Mouse (Mus musculus) mature B cell (primary cell): Measurements from ENCODE around the gene Nisch.

Experiments
- in situ Hi-C: fragments of 300-500 bp; cut with MboI; formaldehyde crosslinking; loops from 2 replicates; pipeline ENCODE4 v1.14.3; 2019

Gene Nisch

DNA sequence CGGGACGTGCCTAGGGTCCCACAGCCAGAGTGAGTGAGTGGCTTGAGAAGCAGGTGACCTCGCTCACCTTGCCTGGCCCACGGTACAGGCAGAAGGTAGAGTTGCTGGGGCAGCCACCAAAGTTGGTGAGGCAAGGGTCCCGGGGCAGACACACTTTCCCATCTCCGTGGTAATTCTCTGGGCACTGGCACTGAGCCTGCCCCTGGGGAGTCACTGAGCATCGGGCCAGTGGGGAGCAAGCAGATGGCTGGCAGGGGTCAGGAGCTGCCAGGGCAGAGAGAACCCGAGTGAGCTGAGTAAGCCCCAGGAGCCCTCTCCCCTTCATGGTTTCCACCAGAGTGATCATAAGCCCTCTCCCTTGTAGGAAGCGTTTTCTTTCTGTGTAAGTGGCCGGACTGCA, 55.1 kb downstream of the Nisch start:
- in situ Hi-C loops: no loop called here

- in situ Hi-C loops: no loop called here
These were observed 55.6 kb downstream of the Nisch start for GRCm38 (mm10) chr14:31161191-31161590.

GRCm38 (mm10) chr14:31160196-31161150, 56.3 kb downstream of the Nisch start:
- in situ Hi-C loops: no loop called here

DNA sequence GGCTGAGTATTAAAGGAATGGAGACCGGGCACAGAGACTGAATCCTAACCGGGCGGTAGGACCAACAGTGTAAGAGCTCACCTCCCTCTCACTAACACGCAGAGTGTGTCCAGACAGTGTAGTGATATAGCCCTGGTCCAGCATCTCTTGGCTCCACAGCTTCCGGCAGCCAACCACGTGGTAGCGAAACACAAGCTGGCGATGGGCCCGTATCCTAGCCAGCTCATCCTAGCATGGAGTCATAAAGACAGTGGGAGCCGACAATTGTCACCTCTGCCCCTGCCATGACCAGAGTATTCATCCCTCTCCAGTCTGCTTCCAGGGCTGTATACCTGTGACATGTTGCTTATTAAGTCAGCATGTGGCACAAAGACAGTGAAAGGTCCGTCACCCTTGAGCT, 71.1 kb downstream of the Nisch start:
- in situ Hi-C loops: no loop called here

GRCm38 (mm10) chr14:31141011-31141410, 75.7 kb downstream of the Nisch start:
- in situ Hi-C loops: no loop called here

- in situ Hi-C loops: no loop called here
These were observed 76.6 kb downstream of the Nisch start for GRCm38 (mm10) chr14:31140141-31140540.

GRCm38 (mm10) chr14:31139666-31140065, 77.1 kb downstream of the Nisch start:
- in situ Hi-C loops: no loop called here

DNA sequence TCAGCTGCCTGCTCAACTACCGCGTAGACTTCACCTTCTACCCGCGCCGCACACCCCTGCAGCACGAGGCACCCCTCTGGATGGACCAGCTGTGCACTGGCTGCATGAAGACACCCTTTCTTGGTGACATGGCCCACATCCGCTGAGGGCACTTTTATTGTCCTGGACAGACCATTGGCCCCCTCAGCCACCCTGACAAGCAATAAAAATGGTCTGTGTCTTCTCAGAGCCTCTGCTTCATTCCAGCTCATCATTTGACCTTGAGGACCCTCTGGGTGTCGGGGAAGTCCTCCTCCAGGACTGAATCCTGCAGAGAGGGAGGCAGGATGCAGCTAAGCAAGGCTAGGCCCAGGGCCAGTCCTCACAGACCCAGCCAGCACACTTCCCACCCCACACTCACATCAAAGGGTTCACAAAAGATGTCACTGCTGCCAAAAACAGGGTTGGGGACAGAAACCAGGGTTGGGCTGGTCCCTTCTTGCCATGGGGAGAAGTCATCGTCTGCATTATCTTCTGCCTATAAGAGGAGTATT, 77.8 kb downstream of the Nisch start:
- in situ Hi-C loops: no loop called here

DNA sequence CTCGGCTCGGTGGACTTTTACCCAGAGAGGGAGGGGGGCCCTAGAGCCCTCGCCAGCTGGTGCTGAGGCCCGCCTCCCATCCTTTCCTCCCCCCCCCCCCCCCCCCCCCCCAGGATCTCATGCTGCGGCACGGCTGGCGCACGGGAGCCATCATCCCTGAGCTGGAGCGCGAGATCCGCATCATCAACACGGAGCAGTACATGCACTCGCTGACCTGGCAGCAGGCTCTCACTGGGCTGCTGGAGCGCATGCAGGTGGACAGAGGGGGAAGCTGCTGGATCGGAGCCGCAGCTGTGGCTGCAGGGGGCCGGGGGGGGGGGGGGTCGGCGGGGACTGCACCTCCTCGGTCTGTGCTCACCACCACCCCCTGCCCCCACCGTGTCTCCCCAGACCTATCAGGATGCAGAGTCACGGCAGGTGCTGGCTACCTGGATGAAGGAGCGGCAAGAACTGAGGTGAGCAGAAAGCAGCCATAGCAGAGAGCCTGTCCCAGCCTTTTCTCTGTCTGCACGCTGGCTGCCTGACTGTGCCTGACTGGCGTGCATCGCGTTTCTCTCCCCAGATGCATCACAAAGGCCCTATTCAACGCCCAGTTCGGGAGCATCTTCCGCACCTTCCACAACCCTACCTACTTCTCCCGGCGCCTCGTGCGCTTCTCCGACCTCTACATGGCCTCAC, 78.4 kb downstream of the Nisch start:
- in situ Hi-C loops: no loop called here

- in situ Hi-C loops: no loop called here
These were observed 79.0 kb downstream of the Nisch start for GRCm38 (mm10) chr14:31137791-31138190.

- in situ Hi-C loops: no loop called here
These were observed 79.5 kb downstream of the Nisch start for GRCm38 (mm10) chr14:31137281-31137595.

DNA sequence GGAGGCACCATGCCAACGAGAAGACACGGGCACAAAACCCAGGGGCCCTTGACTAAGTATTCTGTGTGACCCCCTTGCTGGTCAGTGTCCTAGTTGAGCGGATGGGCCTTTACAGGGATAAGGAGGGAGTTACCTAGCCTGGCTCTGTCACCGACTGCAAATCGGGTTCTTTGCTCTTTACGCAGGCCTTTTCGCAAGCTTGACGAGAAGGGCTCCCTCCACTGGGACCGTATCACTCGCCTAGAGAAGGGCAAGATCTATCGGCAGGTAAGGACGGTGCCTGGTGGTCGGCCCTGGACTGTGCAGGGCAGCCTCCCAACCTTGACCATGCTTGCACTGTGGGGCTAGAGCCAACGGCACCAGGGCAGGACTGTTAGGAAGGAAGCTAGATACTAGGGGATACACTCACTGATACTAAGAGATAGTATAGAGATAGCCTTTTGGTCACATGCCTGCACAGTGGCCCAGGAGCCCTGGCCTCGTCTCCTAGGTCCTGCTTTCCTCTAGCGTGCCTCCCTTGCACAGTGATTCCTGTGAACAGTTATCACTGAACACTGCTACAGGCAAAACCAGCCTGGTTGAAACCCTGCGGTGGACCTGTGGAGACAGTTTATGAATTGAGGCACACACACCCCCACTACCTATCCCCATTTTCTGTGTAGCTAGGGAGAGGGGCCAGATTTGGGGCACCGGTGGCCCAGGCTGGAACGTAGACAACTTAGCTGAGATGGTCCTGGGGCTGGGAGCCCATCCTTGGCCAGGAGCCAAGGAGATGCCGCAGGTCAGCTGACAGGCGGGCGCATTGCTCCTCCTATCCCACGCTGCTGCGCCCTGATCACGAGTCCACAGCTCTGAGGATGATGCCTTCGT, 80.1 kb downstream of the Nisch start:
- in situ Hi-C loops: no loop called here

DNA sequence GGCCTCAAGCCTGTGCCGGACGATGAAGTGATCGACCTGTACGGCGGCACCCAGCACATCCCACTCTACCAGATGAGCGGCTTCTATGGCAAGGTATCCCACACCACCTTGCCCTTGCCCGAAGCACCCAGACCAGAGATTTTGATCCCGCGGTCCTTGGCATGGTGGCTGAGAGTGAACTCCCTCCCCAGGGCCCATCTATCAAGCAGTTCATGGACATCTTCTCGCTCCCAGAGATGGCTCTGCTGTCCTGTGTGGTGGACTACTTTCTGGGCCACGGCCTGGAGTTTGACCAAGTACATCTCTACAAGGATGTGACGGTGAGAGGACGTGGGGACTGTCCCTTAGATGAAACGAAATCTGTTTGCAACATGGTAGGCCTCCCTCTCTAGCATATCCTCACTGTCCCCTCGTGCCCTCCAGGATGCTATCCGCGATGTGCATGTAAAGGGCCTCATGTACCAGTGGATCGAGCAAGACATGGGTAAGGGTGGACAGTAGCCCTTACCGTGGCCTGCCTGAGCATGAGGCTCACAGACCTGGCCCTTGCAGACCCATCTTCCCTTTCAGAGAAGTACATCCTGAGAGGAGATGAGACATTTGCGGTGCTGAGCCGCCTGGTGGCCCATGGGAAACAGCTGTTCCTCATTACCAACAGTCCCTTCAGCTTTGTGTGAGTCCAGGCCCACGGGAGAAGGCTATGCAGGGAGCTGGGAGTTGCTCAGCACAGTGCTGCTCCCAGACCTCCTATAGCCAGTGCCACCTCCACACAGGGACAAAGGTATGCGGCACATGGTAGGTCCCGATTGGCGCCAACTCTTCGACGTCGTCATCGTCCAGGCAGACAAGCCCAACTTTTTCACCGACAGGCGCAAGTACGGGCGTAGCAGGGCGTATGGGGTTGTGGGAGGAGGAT, 81.0 kb downstream of the Nisch start:
- in situ Hi-C loops: no loop called here

GRCm38 (mm10) chr14:31134015-31135000, 82.4 kb downstream of the Nisch start:
- in situ Hi-C loops: no loop called here

DNA sequence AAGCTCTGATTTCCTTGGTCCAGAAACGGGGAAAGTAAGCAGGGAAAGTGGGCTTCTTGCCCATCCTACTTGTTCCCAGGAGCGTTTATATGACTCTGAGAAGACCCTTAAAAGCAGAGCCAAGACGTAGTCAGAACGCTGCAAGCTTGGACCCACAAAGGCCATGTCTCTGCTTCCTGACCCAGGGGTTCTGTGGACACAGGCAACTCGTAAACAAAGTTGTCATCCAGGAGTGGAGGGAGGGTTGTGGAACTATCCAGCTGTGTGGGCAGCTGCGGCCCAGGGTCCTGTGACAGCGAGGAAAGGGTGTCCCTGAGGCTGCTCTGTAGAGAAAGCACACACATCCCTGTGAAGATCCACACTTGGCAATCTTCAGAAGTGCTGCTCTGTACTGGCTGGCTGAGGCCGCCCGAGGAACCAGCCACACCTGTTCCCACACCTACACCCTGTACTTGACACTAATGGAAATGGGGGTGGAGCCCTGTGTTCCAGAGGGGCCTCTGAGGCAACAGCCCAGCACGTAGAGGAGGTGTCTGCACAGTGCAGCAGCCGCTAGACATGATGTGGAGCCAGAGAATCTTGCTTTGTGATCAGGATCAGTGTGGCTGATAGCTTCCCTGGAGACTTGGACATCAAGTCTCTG, 83.6 kb downstream of the Nisch start:
- in situ Hi-C loops: no loop called here

- in situ Hi-C loops: no loop called here
These were observed 84.2 kb downstream of the Nisch start for GRCm38 (mm10) chr14:31132491-31132975.

- in situ Hi-C loops: no loop called here
These were observed 84.7 kb downstream of the Nisch start for GRCm38 (mm10) chr14:31132031-31132430.

GRCm38 (mm10) chr14:31131272-31131821, 85.4 kb downstream of the Nisch start:
- in situ Hi-C loops: no loop called here
